Mouse (Mus musculus): Measurements from ENCODE around the gene Cxcr2. TPM values are rescaled to one million over a fixed set of nuclear protein-coding genes. Genes with fewer than 3 reads are reported as not detected.

Cxcr2 gene
- under 1 TPM in 2 of 4 experiments, not detected in 2; 0.23 to 0.44 TPM for total RNA-seq (2022)

- no peak for DNase-seq (ENCODE audit: low spot score)
Observed at GRCm38 (mm10) chr1:74153461-74154184, at the start of gene Cxcr2. Cxcr2 (plus strand) TSS chr1:74153989.

GRCm38 (mm10) chr1:74105660-74106059, 48.1 kb upstream of the Cxcr2 start:
- peak; percentile 71 for DNase-seq (ENCODE audit: low spot score)

- no peak for DNase-seq (ENCODE audit: low spot score)
Observed at GRCm38 (mm10) chr1:74106214-74106613, 47.6 kb upstream of the Cxcr2 start.

GRCm38 (mm10) chr1:74107931-74108618, 45.7 kb upstream of the Cxcr2 start:
- DNase-seq (ENCODE audit: low spot score): no peak

- DNase-seq (ENCODE audit: low spot score): no peak
Observed at GRCm38 (mm10) chr1:74109670-74110069, 44.1 kb upstream of the Cxcr2 start.

- DNase-seq (ENCODE audit: low spot score): no peak
Observed at GRCm38 (mm10) chr1:74110932-74111695, 42.7 kb upstream of the Cxcr2 start.

GRCm38 (mm10) chr1:74111696-74112030, 42.1 kb upstream of the Cxcr2 start:
- DNase-seq (ENCODE audit: low spot score): no peak

- DNase-seq (ENCODE audit: low spot score): no peak
Observed at GRCm38 (mm10) chr1:74113071-74113470, 40.7 kb upstream of the Cxcr2 start.

GRCm38 (mm10) chr1:74117876-74118275, 35.9 kb upstream of the Cxcr2 start:
- DNase-seq (ENCODE audit: low spot score): peak; percentile 48

- DNase-seq (ENCODE audit: low spot score): no peak
Observed at GRCm38 (mm10) chr1:74119115-74119514, 34.7 kb upstream of the Cxcr2 start.

GRCm38 (mm10) chr1:74121138-74121537, 32.7 kb upstream of the Cxcr2 start:
- no peak for DNase-seq (ENCODE audit: low spot score)

- peak; percentile 38 for DNase-seq (ENCODE audit: low spot score)
Observed at GRCm38 (mm10) chr1:74121821-74122576, 31.8 kb upstream of the Cxcr2 start.

GRCm38 (mm10) chr1:74123215-74123614, 30.6 kb upstream of the Cxcr2 start:
- no peak for DNase-seq (ENCODE audit: low spot score)

- DNase-seq (ENCODE audit: low spot score): no peak
Observed at GRCm38 (mm10) chr1:74124021-74124981, 29.5 kb upstream of the Cxcr2 start, which contains the start of gene Tns1. Tns1 (minus strand) TSS chr1:74124449.

GRCm38 (mm10) chr1:74124991-74125552, 28.7 kb upstream of the Cxcr2 start, which contains the start of gene Rufy4:
Rufy4 (plus strand) TSS chr1:74125541.
- DNase-seq (ENCODE audit: low spot score): peak; percentile 63

- DNase-seq (ENCODE audit: low spot score): no peak
Observed at GRCm38 (mm10) chr1:74130883-74131659, 22.7 kb upstream of the Cxcr2 start.

- DNase-seq (ENCODE audit: low spot score): no peak
Observed at GRCm38 (mm10) chr1:74132011-74132410, 21.8 kb upstream of the Cxcr2 start.

GRCm38 (mm10) chr1:74133954-74134353, 19.8 kb upstream of the Cxcr2 start:
- DNase-seq (ENCODE audit: low spot score): peak; percentile 36

- DNase-seq (ENCODE audit: low spot score): no peak
Observed at GRCm38 (mm10) chr1:74135326-74135950, 18.4 kb upstream of the Cxcr2 start.

Measured in heart, adult 8-10 months (tissue).